Mouse (Mus musculus) heart, postnatal 0 days (tissue): Measurements from ENCODE around the gene Dpt.
"Not testable (repeated sequence)": the region's sequence is repeated elsewhere in the genome, so short reads cannot be mapped to it uniquely, and the experiment has no call there.

Experiments
- CTCF ChIP-seq: IDR thresholded peaks from 2 replicates; pipeline ENCODE4 v1.5.1; 2016; ENCODE audit warnings: antibody characterized with exemption, control low read depth, low read depth
- EP300 ChIP-seq: IDR thresholded peaks from 2 replicates; pipeline ENCODE4 v1.6.1; 2016; ENCODE audit warnings: antibody characterized with exemption, low read depth

- not testable (repeated sequence) for TF ChIP-seq CTCF, EP300
Measured at GRCm38 (mm10) chr1:164855700-164856099, 59.3 kb downstream of the Dpt start.
